Mouse (Mus musculus): Measurements from ENCODE around the gene Elf2. TPM values are rescaled to one million over a fixed set of nuclear protein-coding genes. Genes with fewer than 3 reads are reported as not detected.
A peak's percentile ranks its signal among the peaks of the same experiment; 100 is the strongest.

The Elf2 gene
- 40.1 and 43.5 TPM in 2 replicates for polyA plus RNA-seq (2016; fragmentation: Nextera tagmentation; extraction: Ambion mirVana)

GRCm38 (mm10) chr3:51340552-51341267, at the start of gene Elf2:
TSS of gene Elf2 (minus strand) at chr3:51340663.
- Histone ChIP-seq H3K4me3 (peak within 1 kb of the TSS; percentile 99), H3K27me3 (ENCODE audit: insufficient read depth, poor library complexity, severe bottlenecking) (no peaks in the 10 kb centered on the region), H3K4me1 (peaks cover 6% of the 10 kb centered on the region), H3K9me3 (no peaks in the 10 kb centered on the region), H3K36me3 (no peaks in the 10 kb centered on the region), H3K27ac (peak within 1 kb of the TSS; percentile 100)
- under 1% methylated on average over 67 of the region's 87 CpGs for WGBS
- peak; percentile 96 for DNase-seq (ENCODE audit: low spot score)

GRCm38 (mm10) chr3:51388904-51389303, 48.4 kb upstream of the Elf2 start:
- WGBS: under 1% methylated on average over 13 of the region's 13 CpGs
- peak; percentile 85 for DNase-seq (ENCODE audit: low spot score)
- no peaks in the 10 kb centered on the region for H3K36me3 ChIP-seq
- H3K9me3 ChIP-seq: no peaks in the 10 kb centered on the region
- peak overlapping the region; percentile 54 for H3K27ac ChIP-seq
- H3K4me3 ChIP-seq: peak overlapping the region; percentile 51
- no peaks in the 10 kb centered on the region for H3K27me3 ChIP-seq (ENCODE audit: insufficient read depth, poor library complexity, severe bottlenecking)
- peaks cover 21% of the 10 kb centered on the region for H3K4me1 ChIP-seq

GRCm38 (mm10) chr3:51387868-51388381, 47.5 kb upstream of the Elf2 start:
- 39% methylated on average over 8 of the region's 8 CpGs for WGBS
- DNase-seq (ENCODE audit: low spot score): no peak
- Histone ChIP-seq H3K27me3 (ENCODE audit: insufficient read depth, poor library complexity, severe bottlenecking) (no peaks in the 10 kb centered on the region), H3K9me3 (no peaks in the 10 kb centered on the region), H3K27ac (no peak overlapping the region), H3K4me3 (no peak overlapping the region), H3K36me3 (no peaks in the 10 kb centered on the region), H3K4me1 (peaks cover 21% of the 10 kb centered on the region)

- Histone ChIP-seq H3K4me1 (peaks cover 21% of the 10 kb centered on the region), H3K4me3 (no peak overlapping the region), H3K27ac (no peak overlapping the region), H3K27me3 (ENCODE audit: insufficient read depth, poor library complexity, severe bottlenecking) (no peaks in the 10 kb centered on the region), H3K9me3 (no peaks in the 10 kb centered on the region), H3K36me3 (no peaks in the 10 kb centered on the region)
- no peak for DNase-seq (ENCODE audit: low spot score)
- 69% methylated on average over 3 of the region's 3 CpGs for WGBS
Observed at GRCm38 (mm10) chr3:51387134-51387451, 46.6 kb upstream of the Elf2 start.

- DNase-seq (ENCODE audit: low spot score): no peak
- H3K4me1 ChIP-seq: peaks cover 21% of the 10 kb centered on the region
- H3K27me3 ChIP-seq (ENCODE audit: insufficient read depth, poor library complexity, severe bottlenecking): no peaks in the 10 kb centered on the region
- H3K4me3 ChIP-seq: no peak overlapping the region
- 51% methylated on average over 12 of the region's 12 CpGs for WGBS
- no peak overlapping the region for H3K27ac ChIP-seq
- H3K36me3 ChIP-seq: no peaks in the 10 kb centered on the region
- H3K9me3 ChIP-seq: no peaks in the 10 kb centered on the region
Observed at GRCm38 (mm10) chr3:51386441-51387133, 46.1 kb upstream of the Elf2 start.

- no peak overlapping the region for H3K4me3 ChIP-seq
- no peaks in the 10 kb centered on the region for H3K27me3 ChIP-seq (ENCODE audit: insufficient read depth, poor library complexity, severe bottlenecking)
- no peak overlapping the region for H3K27ac ChIP-seq
- WGBS: 75% methylated on average over 12 of the region's 12 CpGs
- no peaks in the 10 kb centered on the region for H3K36me3 ChIP-seq
- peaks cover 13% of the 10 kb centered on the region for H3K4me1 ChIP-seq
- no peaks in the 10 kb centered on the region for H3K9me3 ChIP-seq
- no peak for DNase-seq (ENCODE audit: low spot score)
Observed at GRCm38 (mm10) chr3:51383409-51383808, 42.9 kb upstream of the Elf2 start.

- WGBS: 72% methylated on average over 4 of the region's 5 CpGs
- no peak for DNase-seq (ENCODE audit: low spot score)
- H3K27me3 ChIP-seq (ENCODE audit: insufficient read depth, poor library complexity, severe bottlenecking): no peaks in the 10 kb centered on the region
- H3K4me3 ChIP-seq: no peak overlapping the region
- H3K36me3 ChIP-seq: no peaks in the 10 kb centered on the region
- no peak overlapping the region for H3K27ac ChIP-seq
- H3K9me3 ChIP-seq: no peaks in the 10 kb centered on the region
- H3K4me1 ChIP-seq: peaks cover 4% of the 10 kb centered on the region
Observed at GRCm38 (mm10) chr3:51380660-51381014, 40.2 kb upstream of the Elf2 start.

- WGBS: 76% methylated on average over 5 of the region's 5 CpGs
- Histone ChIP-seq H3K27me3 (ENCODE audit: insufficient read depth, poor library complexity, severe bottlenecking) (no peaks in the 10 kb centered on the region), H3K9me3 (no peaks in the 10 kb centered on the region), H3K36me3 (no peaks in the 10 kb centered on the region), H3K4me3 (no peak overlapping the region), H3K4me1 (peaks cover 4% of the 10 kb centered on the region), H3K27ac (no peak overlapping the region)
- no peak for DNase-seq (ENCODE audit: low spot score)
Observed at GRCm38 (mm10) chr3:51379786-51380659, 39.6 kb upstream of the Elf2 start.

- no peak for DNase-seq (ENCODE audit: low spot score)
- no peaks in the 10 kb centered on the region for H3K9me3 ChIP-seq
- H3K27me3 ChIP-seq (ENCODE audit: insufficient read depth, poor library complexity, severe bottlenecking): no peaks in the 10 kb centered on the region
- H3K4me3 ChIP-seq: peak overlapping the region; percentile 54
- WGBS: 68% methylated on average over 3 of the region's 3 CpGs
- H3K27ac ChIP-seq: peak overlapping the region; percentile 69; the same call in 1 of the 2 replicates
- H3K36me3 ChIP-seq: no peaks in the 10 kb centered on the region
- H3K4me1 ChIP-seq: peaks cover 4% of the 10 kb centered on the region
Observed at GRCm38 (mm10) chr3:51378665-51378946, 38.1 kb upstream of the Elf2 start.

DNA sequence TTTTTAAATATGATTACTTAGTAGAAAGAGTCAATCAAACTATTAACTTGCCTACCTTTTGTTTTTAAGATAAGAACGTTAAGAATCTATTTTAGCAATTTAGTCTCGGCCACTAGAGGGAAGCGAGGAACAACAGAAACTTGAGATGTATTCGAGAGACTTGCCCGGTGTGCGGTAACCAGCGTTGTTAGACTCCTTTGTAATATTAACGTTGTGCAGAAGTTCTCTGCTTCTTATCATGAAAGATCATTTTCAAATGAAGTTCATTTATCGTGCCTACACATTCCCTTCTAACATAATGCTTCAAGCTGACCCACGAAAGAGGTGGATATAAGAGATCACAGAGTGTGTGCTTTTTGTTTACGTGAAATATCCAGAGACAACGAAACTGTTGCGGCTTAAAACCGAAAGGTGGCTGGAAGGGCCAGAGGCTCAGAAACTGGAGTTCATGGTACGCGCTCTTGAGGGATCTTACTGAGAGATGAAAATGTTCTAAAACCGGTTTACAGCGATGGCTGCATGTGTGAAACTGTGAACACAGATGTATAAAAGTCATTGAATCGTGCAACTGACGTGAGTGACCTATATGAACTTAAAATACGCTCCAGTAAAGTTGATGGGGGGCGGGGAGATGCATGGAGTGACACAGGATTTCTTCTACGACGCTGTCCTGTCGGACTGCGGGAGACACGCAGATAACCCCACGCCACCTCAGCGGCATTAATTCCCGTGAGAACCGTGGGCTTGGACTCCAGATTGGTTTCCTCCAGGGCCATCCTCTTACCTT, 37.6 kb upstream of the Elf2 start:
- WGBS: 33% methylated on average over 31 of the region's 31 CpGs
- Histone ChIP-seq H3K9me3 (no peaks in the 10 kb centered on the region), H3K4me3 (peak overlapping the region; percentile 54), H3K27me3 (ENCODE audit: insufficient read depth, poor library complexity, severe bottlenecking) (no peaks in the 10 kb centered on the region), H3K4me1 (peaks cover 4% of the 10 kb centered on the region), H3K36me3 (no peaks in the 10 kb centered on the region), H3K27ac (peak overlapping the region; percentile 69)
- DNase-seq (ENCODE audit: low spot score): no peak

- H3K4me1 ChIP-seq: peaks cover 4% of the 10 kb centered on the region
- no peaks in the 10 kb centered on the region for H3K27me3 ChIP-seq (ENCODE audit: insufficient read depth, poor library complexity, severe bottlenecking)
- no peaks in the 10 kb centered on the region for H3K36me3 ChIP-seq
- DNase-seq (ENCODE audit: low spot score): no peak
- WGBS: 79% methylated on average over 19 of the region's 19 CpGs
- H3K4me3 ChIP-seq: no peak overlapping the region
- 0 out of 2 replicates have a peak overlapping the region, but pooled peaks have one; percentile 10 for H3K27ac ChIP-seq
- H3K9me3 ChIP-seq: no peaks in the 10 kb centered on the region
Observed at GRCm38 (mm10) chr3:51375307-51376265, 35.1 kb upstream of the Elf2 start.
